Mouse (Mus musculus): ENCODE data around the gene Gm49510.

The Gm49510 gene

DNA sequence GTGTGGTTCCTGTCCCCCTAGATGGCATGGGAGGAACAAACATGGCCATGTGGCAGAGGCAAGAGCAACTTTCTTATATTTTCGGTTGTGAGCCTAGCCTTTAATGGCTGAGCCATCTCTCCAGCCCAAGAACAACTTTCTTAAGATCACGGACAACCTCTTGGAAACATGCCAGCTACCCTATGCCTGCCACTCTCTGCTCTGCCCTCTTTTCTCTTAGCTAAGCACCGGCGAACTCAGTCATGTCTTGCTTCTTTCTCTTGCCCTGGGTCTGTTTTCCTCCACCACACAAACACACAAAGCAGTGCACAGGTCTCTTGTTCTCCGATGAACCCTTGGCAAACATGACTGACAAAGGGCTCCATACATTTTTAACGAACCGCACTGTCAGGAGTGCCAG is 46.8 kb downstream of the Gm49510 start:
- DNase-seq (ENCODE audit: low spot score in 2 of 2), result no peak

DNA sequence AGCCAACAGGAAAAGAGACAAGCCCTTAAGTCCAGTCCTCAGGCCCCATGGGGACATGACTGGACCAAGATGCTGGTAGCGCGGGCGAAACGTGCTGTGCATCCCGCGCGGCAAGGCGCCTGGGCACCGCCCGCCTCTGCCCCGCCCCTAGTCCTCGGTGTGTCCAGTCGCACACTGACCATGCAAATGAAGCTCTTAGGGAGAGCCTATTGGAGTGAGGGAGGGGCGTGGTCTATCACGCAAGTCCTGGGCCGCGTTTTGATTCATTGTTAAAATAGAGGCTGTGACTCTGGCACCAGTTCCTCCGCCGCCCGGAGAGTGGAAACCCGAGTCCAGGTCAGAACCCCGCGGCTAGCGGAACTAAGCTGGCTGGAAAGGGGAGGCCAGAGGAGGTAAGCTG is 48.2 kb downstream of the Gm49510 start, which contains the start of gene Triobp:
Gene Triobp (plus strand): TSS at position 68 of the 400 bp plus-strand sequence.
- peak; percentile 65 to 85 for DNase-seq (ENCODE audit: low spot score in 2 of 2)

DNA sequence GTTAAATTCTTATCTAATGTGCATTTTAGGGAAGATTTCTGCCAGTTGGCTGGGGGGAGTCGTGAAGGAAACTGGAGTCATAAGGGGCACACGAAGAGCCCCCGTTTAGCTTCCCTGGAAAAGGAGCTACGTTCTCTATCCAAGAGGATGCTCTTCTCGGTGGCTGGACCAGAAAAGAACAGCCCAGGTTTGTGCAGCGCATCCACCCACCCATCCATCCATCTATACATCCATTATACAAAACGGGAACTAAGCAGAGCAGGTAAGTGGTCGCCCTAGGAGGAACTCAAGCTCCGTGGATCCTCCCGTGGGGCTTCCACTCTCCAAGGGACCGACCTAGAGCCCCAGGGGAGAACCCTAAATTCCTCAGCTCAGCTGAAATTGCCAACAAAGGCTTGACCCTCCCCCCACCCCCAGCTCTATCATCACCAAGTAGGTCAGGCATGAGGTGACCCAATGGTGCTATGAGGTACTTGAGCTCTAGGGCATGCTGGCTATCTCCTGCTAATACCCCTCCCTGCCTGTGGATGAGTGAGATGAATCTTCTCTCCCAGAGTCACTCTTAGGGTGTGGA is 48.8 kb downstream of the Gm49510 start:
- DNase-seq (ENCODE audit: low spot score in 2 of 2), result no peak

DNA sequence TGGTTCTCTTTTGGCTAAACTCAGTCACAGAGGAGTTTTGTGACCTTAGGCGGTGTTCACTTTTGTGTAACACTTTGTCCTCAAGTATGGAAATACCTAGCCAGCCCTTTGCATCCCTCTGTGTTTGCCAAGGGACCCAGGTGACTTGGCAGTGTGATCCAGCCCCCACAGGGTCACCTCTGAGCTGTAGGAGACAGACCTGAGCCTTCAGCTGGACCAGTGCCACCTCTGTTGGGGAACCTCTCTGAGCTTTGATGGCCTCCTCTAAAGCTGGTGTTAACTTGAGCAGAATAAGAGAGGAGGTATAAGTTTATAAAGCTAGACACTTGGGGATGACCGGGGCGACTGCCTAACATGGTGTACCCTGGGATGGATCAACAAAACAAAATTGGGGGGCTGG is 49.4 kb downstream of the Gm49510 start:
- no peak for DNase-seq (ENCODE audit: low spot score in 2 of 2)

- no peak for DNase-seq (ENCODE audit: low spot score in 2 of 2)
Observed at GRCm38 (mm10) chr15:78955663-78956062, 56.2 kb downstream of the Gm49510 start.

DNA sequence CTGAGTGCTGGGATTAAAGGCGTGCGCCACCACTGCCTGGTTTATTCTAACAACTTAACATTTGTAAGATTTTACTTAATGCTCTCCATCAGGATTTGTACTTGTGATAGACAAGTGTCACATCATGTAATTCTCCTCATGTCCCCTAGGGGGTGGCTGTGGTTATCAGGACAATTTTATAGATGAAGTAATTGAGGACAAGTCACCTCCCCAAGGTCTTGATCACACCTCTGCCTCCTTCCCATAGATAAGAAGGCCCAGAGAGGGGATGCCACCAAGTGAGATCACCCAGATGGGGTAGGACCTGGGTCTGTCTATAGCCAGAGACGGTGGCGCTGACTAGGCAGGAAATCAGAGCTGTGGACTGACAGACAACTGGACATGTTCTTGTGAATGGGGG is 56.9 kb downstream of the Gm49510 start:
- no peak for DNase-seq (ENCODE audit: low spot score in 2 of 2)

- DNase-seq (ENCODE audit: low spot score in 2 of 2), result no peak
Observed at GRCm38 (mm10) chr15:78957021-78957420, 57.6 kb downstream of the Gm49510 start.

- no peak for DNase-seq (ENCODE audit: low spot score in 2 of 2)
Observed at GRCm38 (mm10) chr15:78959537-78959936, 60.1 kb downstream of the Gm49510 start.

DNA sequence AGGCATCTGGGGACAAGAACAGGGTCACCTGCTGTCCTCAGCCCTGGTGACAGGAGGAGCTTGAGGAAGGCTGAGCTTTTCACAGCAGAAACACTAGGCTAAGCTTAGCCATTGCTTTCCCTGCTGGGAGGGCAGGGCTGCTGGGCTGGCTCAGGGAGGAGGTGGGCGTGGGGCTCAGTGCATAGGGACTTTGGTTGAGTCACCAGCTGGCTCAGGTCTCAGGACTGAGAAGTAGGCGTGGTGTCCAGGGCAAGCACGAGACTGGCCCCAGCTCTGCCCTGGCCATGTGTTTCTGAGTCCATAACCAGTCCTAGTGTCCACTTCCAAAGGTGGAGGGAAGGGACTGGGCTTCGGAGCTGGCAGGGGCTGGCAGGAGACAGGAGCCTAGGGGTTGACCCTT is 60.6 kb downstream of the Gm49510 start:
- peak; percentile 44 to 85 for DNase-seq (ENCODE audit: low spot score in 2 of 2)

DNA sequence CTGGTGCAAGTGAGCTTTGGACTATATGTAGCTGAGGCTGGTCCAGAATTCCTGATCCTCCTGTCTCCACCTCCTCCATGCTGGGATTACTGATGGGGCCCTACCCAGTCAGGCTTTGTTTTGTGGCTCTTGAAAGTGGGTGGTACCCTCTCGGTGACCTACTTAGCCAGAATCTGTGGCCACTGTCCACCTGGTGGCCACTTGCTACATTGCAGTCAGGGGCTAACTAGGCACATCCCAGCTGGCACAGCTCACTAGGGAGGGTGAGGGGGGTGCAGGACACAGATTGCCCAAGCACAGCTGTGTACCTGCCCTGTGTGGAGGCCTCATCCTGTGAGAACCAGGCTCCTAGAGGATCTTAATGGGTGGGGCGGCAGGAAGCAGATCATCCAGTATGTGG is 63.4 kb downstream of the Gm49510 start:
- DNase-seq (ENCODE audit: low spot score in 2 of 2), result peak; percentile 37 to 64

All from urinary bladder, postnatal 36 days (tissue).